Mouse (Mus musculus): ENCODE results near the gene Mta2. TPM values are rescaled to one million over a fixed set of nuclear protein-coding genes. Genes with fewer than 3 reads are reported as not detected.

Gene Mta2
- total RNA-seq, 2 experiments from 2014 or later = 58.0 to 68.7 TPM

DNA sequence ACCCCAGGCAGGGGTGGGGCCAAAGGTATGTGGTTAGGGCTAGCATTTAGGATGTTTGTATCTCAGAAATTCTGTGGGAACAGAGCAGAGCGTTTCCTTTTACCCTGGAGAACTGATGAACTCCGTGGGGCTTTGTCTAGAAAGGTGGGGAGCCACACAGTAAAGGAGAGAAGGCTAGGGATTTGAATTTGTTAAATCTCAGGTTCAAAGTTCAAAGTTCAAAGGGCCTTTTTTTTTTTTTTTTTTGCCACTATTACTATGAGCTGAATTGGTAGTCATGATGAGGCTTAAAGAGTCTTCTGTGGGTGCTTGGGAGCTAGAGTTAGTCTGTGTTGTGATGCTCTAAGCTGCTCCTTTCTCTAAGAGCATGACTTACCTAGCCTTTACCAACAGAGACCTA is 4.9 kb upstream of the Mta2 start:
- no peak overlapping the region for H3K27ac ChIP-seq
- DNase-seq (ENCODE audit: low spot score in 2 of 2) = no peak
- TF ChIP-seq CTCF (conservative IDR thresholded peaks at IDR 0.05) = no peak
- H3K4me3 ChIP-seq = no peak overlapping the region

DNA sequence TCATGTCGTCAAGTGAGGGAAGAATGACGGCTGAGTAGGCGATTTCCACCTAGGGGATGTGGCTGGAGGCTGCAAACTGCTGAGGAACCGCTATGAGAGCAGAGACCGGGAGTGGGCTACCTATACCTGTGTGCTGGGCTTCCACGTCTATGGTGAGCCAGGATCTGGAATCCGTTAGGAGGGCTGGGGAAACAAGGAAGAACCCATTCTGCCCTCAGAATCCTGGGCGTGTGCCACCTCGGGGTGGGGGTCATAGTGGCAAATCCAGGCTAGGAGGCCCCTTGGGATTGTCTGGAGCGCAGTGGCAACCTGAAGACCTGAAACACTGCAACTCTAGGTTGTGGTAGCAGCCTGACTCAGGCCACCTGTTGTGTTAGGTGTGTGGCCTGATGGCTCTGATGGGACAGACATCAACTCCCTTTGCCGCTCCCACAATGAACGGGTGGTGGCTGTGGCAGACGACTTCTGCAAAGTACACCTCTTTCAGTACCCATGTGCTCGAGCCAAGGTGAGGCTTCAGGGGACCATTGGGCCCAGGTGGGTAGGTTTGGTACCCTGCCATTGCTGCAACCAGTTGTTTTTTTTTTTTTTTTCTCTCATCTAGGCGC is 1.0 kb upstream of the Mta2 start:
- Histone ChIP-seq H3K4me3 (no peak overlapping the region), H3K27ac (no peak overlapping the region; the same call in 1 of the 2 replicates)
- no peak for TF ChIP-seq CTCF (conservative IDR thresholded peaks at IDR 0.05)
- DNase-seq (ENCODE audit: low spot score in 2 of 2) = no peak

- Histone ChIP-seq H3K27ac (peak overlapping the region; percentile 97), H3K4me3 (peak overlapping the region; percentile 89)
- DNase-seq (ENCODE audit: low spot score in 2 of 2) = no peak
- no peak for TF ChIP-seq CTCF (conservative IDR thresholded peaks at IDR 0.05)
Measured at GRCm38 (mm10) chr19:8941136-8941514, 550 bp upstream of the Mta2 start.

DNA sequence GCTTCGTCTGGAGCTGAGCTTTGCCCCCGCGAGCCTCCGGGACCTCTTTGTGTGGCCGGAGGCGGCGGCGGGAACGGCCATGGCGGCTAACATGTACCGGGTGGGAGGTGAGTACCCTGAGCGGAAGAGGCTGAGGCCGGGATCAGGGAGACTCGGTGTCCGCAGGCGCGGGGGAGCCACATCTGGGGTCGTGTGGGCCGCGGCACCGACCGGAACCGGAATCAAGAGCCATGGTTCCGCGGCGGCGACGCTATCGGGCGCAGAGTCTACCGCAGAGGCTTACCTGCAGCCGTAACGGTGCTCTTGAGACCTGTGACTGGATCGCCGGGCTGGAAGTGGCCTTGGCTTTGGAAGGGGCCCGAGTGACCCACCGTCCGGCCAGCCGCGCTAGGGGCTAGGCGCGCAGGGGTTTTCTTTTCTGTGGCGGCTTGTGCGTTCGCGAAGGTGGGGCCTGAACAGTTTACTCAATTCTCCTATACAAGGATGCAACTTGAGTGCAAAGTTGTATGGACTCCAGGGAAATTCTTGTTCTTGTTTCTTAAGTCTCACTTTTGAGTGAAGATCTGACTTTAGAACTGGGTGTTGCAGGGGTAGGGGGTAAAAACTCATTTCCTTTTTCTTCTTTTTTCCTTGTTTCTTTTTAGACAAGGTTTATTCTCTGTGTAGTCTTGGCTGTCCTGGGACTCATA is 745 bp downstream of the Mta2 start:
- peak overlapping the region; percentile 89 for H3K4me3 ChIP-seq
- TF ChIP-seq CTCF (conservative IDR thresholded peaks at IDR 0.05) = no peak
- H3K27ac ChIP-seq = peak overlapping the region; percentile 97
- DNase-seq (ENCODE audit: low spot score in 2 of 2) = peak in 1 of 2 experiments; percentile 46

DNA sequence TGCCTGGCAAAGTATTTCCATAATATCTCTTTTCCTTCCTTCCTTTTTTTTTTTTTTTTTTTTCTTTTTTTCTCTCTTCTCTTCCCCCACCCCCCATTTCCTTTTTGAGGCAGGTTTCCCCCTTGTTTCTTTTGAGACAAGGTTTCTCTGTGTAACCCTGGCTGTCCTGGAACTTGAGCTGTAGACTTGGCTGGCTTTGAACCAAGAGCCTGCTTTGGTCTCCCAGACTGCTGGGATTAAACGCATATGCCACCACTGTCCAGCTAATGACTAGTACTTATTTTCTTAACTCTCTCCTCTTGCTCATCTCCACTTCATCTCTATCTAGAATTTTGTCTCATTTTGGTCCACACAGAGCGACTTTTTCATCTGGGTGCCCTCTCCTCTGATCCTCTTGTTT is 1.4 kb downstream of the Mta2 start:
- Histone ChIP-seq H3K4me3 (peak overlapping the region; percentile 89), H3K27ac (no peak overlapping the region)
- TF ChIP-seq CTCF (conservative IDR thresholded peaks at IDR 0.05) = no peak

DNA sequence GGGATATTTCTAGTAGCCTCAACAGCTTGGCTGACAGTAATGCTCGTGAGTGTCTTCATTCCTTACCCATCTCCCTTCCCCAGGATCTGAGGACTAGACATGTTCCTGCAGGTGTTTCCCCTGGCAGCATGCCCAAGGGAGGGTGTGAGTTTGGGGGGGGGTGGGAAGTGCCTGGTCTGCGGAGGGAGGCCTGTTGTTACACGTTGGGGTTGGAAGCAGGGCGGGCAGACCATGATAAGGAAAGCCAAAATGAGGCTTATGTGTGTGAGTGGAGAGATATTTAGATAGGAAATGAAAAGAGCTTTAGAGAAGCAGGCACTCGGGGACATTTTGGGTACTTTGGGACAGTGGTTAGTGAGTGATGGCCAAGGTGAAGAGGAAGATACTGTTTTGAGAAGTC is 2.4 kb downstream of the Mta2 start:
- Histone ChIP-seq H3K4me3 (no peak overlapping the region; the same call in 1 of the 2 replicates), H3K27ac (no peak overlapping the region)
- no peak for TF ChIP-seq CTCF (conservative IDR thresholded peaks at IDR 0.05)
- DNase-seq (ENCODE audit: low spot score in 2 of 2) = no peak

More for the DNA sequence above, 1.4 kb downstream of the Mta2 start:
- DNase-seq (ENCODE audit: low spot score in 2 of 2) = no peak

DNA sequence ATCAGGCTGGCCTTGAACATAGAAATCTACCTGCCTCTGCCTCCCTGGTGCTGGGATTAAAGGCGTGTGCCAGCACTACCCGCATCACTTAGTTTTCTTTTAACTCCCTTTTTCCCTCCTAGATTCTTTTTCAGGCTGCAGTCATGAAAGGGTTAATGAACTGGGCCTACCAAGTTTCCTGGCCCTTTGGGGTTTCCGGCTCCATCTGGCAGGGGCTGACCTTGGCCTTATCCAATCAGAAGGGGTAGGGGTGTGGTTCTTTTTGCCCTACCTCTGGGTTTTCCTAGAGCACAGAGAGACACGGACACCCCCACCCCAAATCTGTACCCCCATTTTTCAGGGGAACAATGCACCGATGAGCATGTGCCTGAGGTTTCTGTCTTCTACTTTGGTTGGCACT is 3.1 kb downstream of the Mta2 start:
- no peak for TF ChIP-seq CTCF (conservative IDR thresholded peaks at IDR 0.05)
- no peak for DNase-seq (ENCODE audit: low spot score in 2 of 2)
- H3K27ac ChIP-seq = 0 out of 2 replicates have a peak overlapping the region, but pooled peaks have one; percentile 8
- peak overlapping the region; percentile 13 for H3K4me3 ChIP-seq

DNA sequence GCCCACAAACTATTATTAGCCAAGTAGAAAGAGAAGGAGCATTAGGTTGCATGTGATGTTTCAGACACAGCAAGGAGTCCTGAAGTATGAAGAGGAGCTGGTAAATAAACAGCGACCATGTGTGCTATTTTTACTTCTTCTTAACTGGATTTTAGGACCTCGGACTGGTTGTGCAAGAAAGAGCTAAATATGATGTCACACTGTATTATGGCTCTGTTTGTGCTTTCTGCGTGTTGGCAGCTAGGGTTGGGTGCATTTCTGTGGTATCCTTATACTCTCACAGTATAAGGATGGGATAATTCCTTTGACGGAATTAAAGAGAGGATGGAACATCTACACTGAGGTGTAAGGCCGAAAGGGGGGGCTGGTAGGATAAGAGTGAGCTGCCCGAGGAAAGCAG is 3.6 kb downstream of the Mta2 start:
- no peak for TF ChIP-seq CTCF (conservative IDR thresholded peaks at IDR 0.05)
- H3K4me3 ChIP-seq = peak overlapping the region; percentile 13
- 0 out of 2 replicates have a peak overlapping the region, but pooled peaks have one; percentile 8 for H3K27ac ChIP-seq
- no peak for DNase-seq (ENCODE audit: low spot score in 2 of 2)

- no peak for DNase-seq (ENCODE audit: low spot score in 2 of 2)
Measured at GRCm38 (mm10) chr19:8946929-8947328, 5.3 kb downstream of the Mta2 start.

DNA sequence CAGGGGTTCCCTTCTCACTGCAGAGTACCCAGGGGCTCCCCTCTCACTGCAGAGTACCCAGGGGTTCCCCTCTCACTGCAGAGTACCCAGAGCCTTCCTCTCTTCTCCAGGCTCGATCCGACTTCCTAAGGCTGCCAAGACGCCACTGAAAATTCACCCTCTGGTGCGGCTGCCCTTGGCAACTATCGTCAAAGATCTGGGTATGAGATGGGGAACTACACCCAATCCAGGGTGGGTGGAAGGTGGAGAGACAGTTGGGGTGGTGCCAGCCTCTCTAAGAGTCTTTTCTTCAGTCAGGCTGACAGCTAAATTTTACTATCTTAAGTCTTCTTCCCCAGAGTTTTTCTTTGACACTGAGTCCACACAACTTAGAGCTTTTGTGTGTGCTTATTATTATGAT is 8.5 kb downstream of the Mta2 start:
- DNase-seq (ENCODE audit: low spot score in 2 of 2) = no peak
- no peak for TF ChIP-seq CTCF (conservative IDR thresholded peaks at IDR 0.05)
- no peak overlapping the region for H3K4me3 ChIP-seq
- H3K27ac ChIP-seq = no peak overlapping the region

More at GRCm38 (mm10) chr19:8946929-8947328, 5.3 kb downstream of the Mta2 start:
- H3K27ac ChIP-seq = no peak overlapping the region
- H3K4me3 ChIP-seq = no peak overlapping the region
- no peak for TF ChIP-seq CTCF (conservative IDR thresholded peaks at IDR 0.05)

DNA sequence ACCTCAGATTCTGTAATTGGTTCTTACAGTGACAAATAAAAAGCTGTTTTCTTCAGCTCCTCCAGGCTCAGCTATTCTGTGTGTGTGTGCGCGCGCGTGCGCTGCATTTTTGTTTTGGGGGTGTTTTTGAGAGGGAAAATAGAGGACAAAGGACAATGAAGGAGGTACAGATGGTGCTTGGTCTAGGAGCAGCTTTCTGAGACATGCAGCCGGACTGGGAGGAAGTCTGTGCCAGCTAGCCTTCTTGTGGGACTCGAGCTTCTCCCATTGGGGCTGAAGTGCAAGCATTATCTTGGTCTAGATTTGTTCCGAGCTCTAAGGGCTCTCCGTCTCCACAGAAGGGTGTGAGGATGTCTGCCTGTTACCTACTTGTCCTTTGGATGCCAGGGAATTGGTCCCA is 10.6 kb downstream of the Mta2 start:
- TF ChIP-seq CTCF (conservative IDR thresholded peaks at IDR 0.05) = no peak
- no peak for DNase-seq (ENCODE audit: low spot score in 2 of 2)
- Histone ChIP-seq H3K27ac (peak overlapping the region; percentile 93), H3K4me3 (no peak overlapping the region)

GRCm38 (mm10) chr19:8953135-8954039 is 11.7 kb downstream of the Mta2 start, which contains the start of gene Tut1:
Tut1 (plus strand) TSS chr19:8953847.
- DNase-seq (ENCODE audit: low spot score in 2 of 2) = peak; percentile 93 to 95
- Histone ChIP-seq H3K27ac (peak within 1 kb of the TSS; percentile 93), H3K4me3 (peak within 1 kb of the TSS; percentile 98)
- peak; percentile 25 for TF ChIP-seq CTCF (conservative IDR thresholded peaks at IDR 0.05)

GRCm38 (mm10) chr19:8954171-8954570 is 12.5 kb downstream of the Mta2 start:
- no peak for DNase-seq (ENCODE audit: low spot score in 2 of 2)
- no peak for TF ChIP-seq CTCF (conservative IDR thresholded peaks at IDR 0.05)
- H3K27ac ChIP-seq = peak overlapping the region; percentile 93
- peak overlapping the region; percentile 98 for H3K4me3 ChIP-seq
